Mouse (Mus musculus) myocyte (in vitro differentiated cells): ENCODE measurements around the gene Stard5. TPM values are rescaled to one million over a fixed set of nuclear protein-coding genes. Genes with fewer than 3 reads are reported as not detected.

Experiments used
- H3K27me3 ChIP-seq: one replicate; pipeline ENCODE4 v1.6.1; 2011; ENCODE audit not compliant: control insufficient read depth, insufficient read depth, insufficient read length
- H3K36me3 ChIP-seq: one replicate; pipeline ENCODE4 v1.6.1; 2011; ENCODE audit not compliant: control insufficient read depth, insufficient read depth
- H3K4me2 ChIP-seq: one replicate; pipeline ENCODE4 v1.6.1; 2011; ENCODE audit warnings: low read depth, control low read depth
- H3K4me3 ChIP-seq: one replicate; pipeline ENCODE4 v1.5.1; 2011; ENCODE audit warnings: mild to moderate bottlenecking, control low read depth, moderate library complexity
- H3K79me2 ChIP-seq: one replicate; pipeline ENCODE4 v1.6.1; 2011; ENCODE audit not compliant: control insufficient read depth, insufficient read depth
- H3ac ChIP-seq: one replicate; pipeline ENCODE4 v1.6.1; 2011; ENCODE audit not compliant: control insufficient read depth, insufficient read length
- CEBPB ChIP-seq: IDR thresholded peaks from 2 replicates; pipeline ENCODE4 v1.6.1; 2011; ENCODE audit warnings: mild to moderate bottlenecking, moderate library complexity; ENCODE audit not compliant: poor library complexity, insufficient read depth, severe bottlenecking
- E2F4 ChIP-seq: IDR thresholded peaks from one replicate; pipeline ENCODE4 v1.6.1; 2011; ENCODE audit warnings: mild to moderate bottlenecking, control low read depth, moderate library complexity; ENCODE audit not compliant: insufficient read depth
- MAX ChIP-seq: IDR thresholded peaks from one replicate; pipeline ENCODE4 v1.6.1; 2011; ENCODE audit warnings: low read depth, mild to moderate bottlenecking, control low read depth
- MYOD1 ChIP-seq, 3 experiments: IDR thresholded peaks; one replicate each; pipeline ENCODE4 v1.6.1; 2011; ENCODE audit warnings: control low read depth in 2 of 3, low read depth in 2 of 3, mild to moderate bottlenecking in 2 of 3, moderate library complexity in 1 of 3; ENCODE audit not compliant: insufficient read length in 2 of 3, control insufficient read depth in 1 of 3
- MYOG ChIP-seq, 3 experiments: IDR thresholded peaks; one replicate each; pipeline ENCODE4 v1.6.1; 2011; ENCODE audit warnings: control low read depth in 2 of 3, low read depth in 2 of 3, mild to moderate bottlenecking in 2 of 3; ENCODE audit not compliant: insufficient read length in 2 of 3, control insufficient read depth in 1 of 3, insufficient read depth in 1 of 3
- POLR2A ChIP-seq: IDR thresholded peaks from one replicate; pipeline ENCODE4 v1.6.1; 2011; ENCODE audit warnings: low read depth, mild to moderate bottlenecking, control low read depth, moderate library complexity; ENCODE audit not compliant: insufficient read length
- POLR2AphosphoS2 ChIP-seq: IDR thresholded peaks from one replicate; pipeline ENCODE4 v1.6.1; 2011; ENCODE audit warnings: low read depth, control low read depth; ENCODE audit not compliant: insufficient read length
- REST ChIP-seq: IDR thresholded peaks from one replicate; pipeline ENCODE4 v1.6.1; 2011; ENCODE audit warnings: mild to moderate bottlenecking, control low read depth, moderate library complexity; ENCODE audit not compliant: insufficient read depth, insufficient read length
- SRF ChIP-seq: IDR thresholded peaks from one replicate; pipeline ENCODE4 v1.6.1; 2011; ENCODE audit warnings: low read depth; ENCODE audit not compliant: control insufficient read depth, insufficient read length
- TCF12 ChIP-seq: IDR thresholded peaks from one replicate; pipeline ENCODE4 v1.6.1; 2011; ENCODE audit warnings: mild to moderate bottlenecking, control low read depth; ENCODE audit not compliant: poor library complexity, insufficient read depth, severe bottlenecking
- TCF3 ChIP-seq: IDR thresholded peaks from one replicate; pipeline ENCODE4 v1.6.1; 2011; ENCODE audit warnings: low read depth, control low read depth; ENCODE audit not compliant: insufficient read length
- USF1 ChIP-seq: IDR thresholded peaks from one replicate; pipeline ENCODE4 v1.6.1; 2011; ENCODE audit warnings: low read depth, mild to moderate bottlenecking, control low read depth, moderate library complexity
- polyA plus RNA-seq: library from polyadenylated mRNA; unstranded; fragments of >200 nt; fragmentation: generic; extraction: Trizol; gene quantifications from one replicate; pipeline ENCODE4 v1.2.1, GENCODE M21; 2012; ENCODE audit warnings: missing spikeins

Stard5 gene
- polyA plus RNA-seq, 1 experiment: 31.0 TPM

GRCm38 (mm10) chr7:83611886-83612285 lies 19.9 kb upstream of the Stard5 start:
- Histone ChIP-seq H3K4me2 (no peak overlapping the region), H3K36me3 (no peaks in the 10 kb centered on the region), H3ac (no peak overlapping the region), H3K4me3 (no peak overlapping the region), H3K27me3 (no peaks in the 10 kb centered on the region), H3K79me2 (no peaks in the 10 kb centered on the region)
- TF ChIP-seq POLR2A (no peak), USF1 (no peak), SRF (no peak), CEBPB (no peak), MYOG (IDR thresholded peaks at IDR 0.05; ENCODE audit: control insufficient read depth in 1 of 3, insufficient read depth in 1 of 3, insufficient read length in 2 of 3, low read depth in 2 of 3) (no peak), E2F4 (no peak), MYOD1 (IDR thresholded peaks at IDR 0.05; ENCODE audit: control insufficient read depth in 1 of 3, insufficient read length in 2 of 3, low read depth in 2 of 3) (no peak), POLR2AphosphoS2 (no peak), TCF12 (no peak), MAX (no peak), REST (no peak), TCF3 (no peak)

GRCm38 (mm10) chr7:83615272-83615671 lies 16.5 kb upstream of the Stard5 start:
- H3ac ChIP-seq: no peak overlapping the region
- no peaks in the 10 kb centered on the region for H3K36me3 ChIP-seq
- no peak overlapping the region for H3K4me3 ChIP-seq
- H3K79me2 ChIP-seq: no peaks in the 10 kb centered on the region
- no peak overlapping the region for H3K4me2 ChIP-seq
- no peaks in the 10 kb centered on the region for H3K27me3 ChIP-seq
- TF ChIP-seq MAX: no peak
- no peak for TF ChIP-seq SRF
- no peak for TF ChIP-seq TCF3
- TF ChIP-seq TCF12: no peak
- TF ChIP-seq E2F4: no peak
- no peak for TF ChIP-seq REST
- TF ChIP-seq POLR2AphosphoS2: no peak

DNA sequence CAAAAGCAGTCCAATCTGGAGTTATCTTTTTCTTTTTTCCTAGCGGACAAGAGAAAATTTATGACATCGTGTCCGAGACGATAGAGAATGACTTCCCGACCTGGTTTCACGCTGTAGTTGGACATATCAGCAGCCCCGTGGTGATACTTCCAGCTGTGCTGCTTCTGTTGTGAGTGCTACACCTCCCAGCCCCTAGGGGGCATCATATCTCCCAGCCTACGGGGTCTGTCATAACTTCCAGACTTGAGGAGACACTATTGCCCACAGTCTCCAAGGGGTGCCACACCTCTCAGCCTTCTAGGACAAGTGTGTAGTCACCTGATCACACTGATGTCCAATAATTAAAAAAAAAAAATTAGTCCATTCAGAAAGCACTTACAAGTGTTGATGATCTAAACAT lies 15.9 kb upstream of the Stard5 start:
- Histone ChIP-seq H3ac (no peak overlapping the region), H3K27me3 (no peaks in the 10 kb centered on the region), H3K79me2 (no peaks in the 10 kb centered on the region), H3K4me2 (no peak overlapping the region), H3K4me3 (no peak overlapping the region), H3K36me3 (no peaks in the 10 kb centered on the region)
- no peak for TF ChIP-seq TCF12
- no peak for TF ChIP-seq REST
- no peak for TF ChIP-seq CEBPB
- no peak for TF ChIP-seq SRF
- no peak for TF ChIP-seq MAX
- TF ChIP-seq TCF3: no peak
- TF ChIP-seq MYOD1 (IDR thresholded peaks at IDR 0.05; ENCODE audit: control insufficient read depth in 1 of 3, insufficient read length in 2 of 3, low read depth in 2 of 3): no peak
- no peak for TF ChIP-seq E2F4
- no peak for TF ChIP-seq POLR2A
- TF ChIP-seq POLR2AphosphoS2: no peak
- TF ChIP-seq USF1: no peak
- no peak for TF ChIP-seq MYOG (IDR thresholded peaks at IDR 0.05; ENCODE audit: control insufficient read depth in 1 of 3, insufficient read depth in 1 of 3, insufficient read length in 2 of 3, low read depth in 2 of 3)

DNA sequence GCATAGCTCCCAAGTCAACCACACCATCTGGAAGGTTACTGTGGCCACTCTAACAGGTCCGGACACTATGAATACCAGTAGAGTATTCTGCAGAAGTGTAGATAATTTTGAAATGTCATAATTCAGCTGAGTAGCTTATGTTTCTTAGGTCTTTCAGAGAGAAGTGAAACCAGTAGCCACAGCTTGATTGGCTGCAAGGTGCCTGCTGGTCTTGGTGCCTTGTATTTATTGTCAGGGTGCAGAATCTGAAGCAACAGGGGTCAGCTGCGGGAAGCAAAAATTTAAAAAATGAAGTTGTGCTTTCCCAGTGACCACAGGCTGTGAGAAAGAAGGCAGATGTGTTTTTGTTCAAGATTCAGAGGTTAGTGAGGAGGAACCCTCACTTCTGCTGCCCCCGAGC lies 15.5 kb upstream of the Stard5 start:
- Histone ChIP-seq H3K36me3 (no peaks in the 10 kb centered on the region), H3K4me3 (no peak overlapping the region), H3ac (no peak overlapping the region), H3K4me2 (no peak overlapping the region), H3K27me3 (no peaks in the 10 kb centered on the region), H3K79me2 (no peaks in the 10 kb centered on the region)
- TF ChIP-seq MAX: no peak
- TF ChIP-seq MYOD1 (IDR thresholded peaks at IDR 0.05; ENCODE audit: control insufficient read depth in 1 of 3, insufficient read length in 2 of 3, low read depth in 2 of 3): no peak
- no peak for TF ChIP-seq E2F4
- TF ChIP-seq TCF12: no peak
- no peak for TF ChIP-seq SRF
- no peak for TF ChIP-seq CEBPB
- TF ChIP-seq USF1: no peak
- no peak for TF ChIP-seq MYOG (IDR thresholded peaks at IDR 0.05; ENCODE audit: control insufficient read depth in 1 of 3, insufficient read depth in 1 of 3, insufficient read length in 2 of 3, low read depth in 2 of 3)
- TF ChIP-seq REST: no peak
- TF ChIP-seq TCF3: no peak
- TF ChIP-seq POLR2A: no peak
- no peak for TF ChIP-seq POLR2AphosphoS2

GRCm38 (mm10) chr7:83618709-83619108 lies 13.1 kb upstream of the Stard5 start:
- H3K4me2 ChIP-seq: no peak overlapping the region
- H3K79me2 ChIP-seq: no peaks in the 10 kb centered on the region
- no peaks in the 10 kb centered on the region for H3K36me3 ChIP-seq
- H3K27me3 ChIP-seq: no peaks in the 10 kb centered on the region
- no peak overlapping the region for H3ac ChIP-seq
- no peak for TF ChIP-seq MYOG (IDR thresholded peaks at IDR 0.05; ENCODE audit: control insufficient read depth in 1 of 3, insufficient read depth in 1 of 3, insufficient read length in 2 of 3, low read depth in 2 of 3)
- no peak for TF ChIP-seq MAX
- no peak for TF ChIP-seq SRF
- TF ChIP-seq POLR2A: no peak
- no peak overlapping the region for H3K4me3 ChIP-seq
